ENCODE assay signal across 8 mouse cellular contexts in genomic region chr11:78322860-78323259, GRCm38 (mm10). TPM values are rescaled to one million over a fixed set of nuclear protein-coding genes. Genes with fewer than 3 reads are reported as not detected.
DNase-seq lines count a peak whose midpoint lies in the region; ATAC-seq and TF ChIP-seq lines count a peak whose summit lies in the region.

TSS of gene Aldoc (plus strand) at chr11:78322968.

- WGBS in forebrain, embryonic 15.5 days = 4% methylated on average over 15 of the region's 15 CpGs
- WGBS in lung, postnatal 0 days = 11% methylated on average over 15 of the region's 15 CpGs

- H3K79me2 ChIP-seq in MEL (ENCODE audit: control insufficient read depth, insufficient read depth, low read length, poor library complexity) = no peaks in the 10 kb centered on the region

- H3K4me3 ChIP-seq in MEL (ENCODE audit: control insufficient read depth in 1 of 2, insufficient read depth in 1 of 2, low read depth in 2 of 2, low read length in 2 of 2) = peak within 1 kb of the TSS in 1 of 2 experiments; percentile 29; a peak in 2 of 4 replicates
- peak within 1 kb of the TSS; percentile 25 for H3K4me3 ChIP-seq in forebrain, embryonic 15.5 days
- H3K4me3 ChIP-seq in lung, postnatal 0 days (ENCODE audit: low read depth, low read length) = peak within 1 kb of the TSS; percentile 18; the same call in 1 of the 2 replicates

- peak within 1 kb of the TSS; percentile 42 for H3K4me2 ChIP-seq in forebrain, embryonic 15.5 days (replicated peaks)
- H3K4me2 ChIP-seq in lung, postnatal 0 days (replicated peaks; ENCODE audit: low read depth, low read length) = peak within 1 kb of the TSS; percentile 48

- no peak within 1 kb of the TSS for H3K27ac ChIP-seq in MEL (ENCODE audit: control insufficient read depth, low read depth, low read length)
- H3K27ac ChIP-seq in forebrain, embryonic 15.5 days (replicated peaks) = peak within 1 kb of the TSS; percentile 82
- peak within 1 kb of the TSS; percentile 61 for H3K27ac ChIP-seq in lung, postnatal 0 days (ENCODE audit: low read length)

- 0 out of 4 replicates have a peak, but pooled peaks of 1 of the 2 experiments have one; percentile 14 for TF ChIP-seq EP300 in MEL (IDR thresholded peaks at IDR 0.05; ENCODE audit: low read depth in 1 of 2, low read length in 2 of 2)
- no peak for TF ChIP-seq EP300 in lung, postnatal 0 days (IDR thresholded peaks at IDR 0.05)

- no peak for TF ChIP-seq RAD21 in MEL (IDR thresholded peaks at IDR 0.05; ENCODE audit: low read depth, low read length)

- H3K9ac ChIP-seq in MEL (ENCODE audit: control insufficient read depth, low read depth, low read length, poor library complexity, severe bottlenecking) = no peak within 1 kb of the TSS
- H3K9ac ChIP-seq in forebrain, embryonic 15.5 days (replicated peaks) = peak within 1 kb of the TSS; percentile 23; the same call in 1 of the 2 replicates
- H3K9ac ChIP-seq in lung, postnatal 0 days (replicated peaks; ENCODE audit: low read depth) = 0 out of 2 replicates have a peak within 1 kb of the TSS, but pooled peaks have one; percentile 5

- no peak for TF ChIP-seq CTCF in MEL (IDR thresholded peaks at IDR 0.05 in 2 of 3, conservative IDR thresholded peaks at IDR 0.05 in 1 of 3; ENCODE audit: control insufficient read depth in 1 of 3, insufficient read depth in 1 of 3, low read depth in 2 of 3, low read length in 3 of 3, poor library complexity in 1 of 3, severe bottlenecking in 1 of 3)
- no peak for TF ChIP-seq CTCF in lung, postnatal 0 days (IDR thresholded peaks at IDR 0.05)

- ATAC-seq in forebrain, embryonic 15.5 days (replicated peaks) = peak; percentile 86
- peak; percentile 92 to 98 for ATAC-seq in hematopoietic stem cell, adult 5-6 weeks (replicated peaks in 1 of 2; ENCODE audit: insufficient read depth in 1 of 2, low FRiP score in 2 of 2, low TSS enrichment in 1 of 2, low read depth in 1 of 2, poor library complexity in 2 of 2, severe bottlenecking in 2 of 2)
- peak; percentile 99 for ATAC-seq in lung, postnatal 0 days

- peaks cover 5 to 19% of the 10 kb centered on the region in 2 experiments for H3K36me3 ChIP-seq in MEL (ENCODE audit: control insufficient read depth in 1 of 2, insufficient read depth in 2 of 2, low read length in 2 of 2)
- peaks cover 10% of the 10 kb centered on the region; the same call in 1 of the 2 replicates for H3K36me3 ChIP-seq in forebrain, embryonic 15.5 days
- no peaks in the 10 kb centered on the region for H3K36me3 ChIP-seq in lung, postnatal 0 days (ENCODE audit: insufficient read depth, low read length)

- DNase-seq in MEL (ENCODE audit: low read depth, low spot score) = peak; percentile 98
- DNase-seq in cerebellum, adult 11-12 months = peak; percentile 96
- DNase-seq in layer of hippocampus, postnatal 10 days (ENCODE audit: low spot score in 2 of 2) = peak; percentile 66 to 77
- peak; percentile 96 for DNase-seq in lung, postnatal 0 days (ENCODE audit: low spot score)
- DNase-seq in retina, adult 2 months (ENCODE audit: low read depth, low spot score) = peak; percentile 88
- peak; percentile 69 for DNase-seq in thymus, postnatal 25 days

- no peaks in the 10 kb centered on the region for H3K27me3 ChIP-seq in MEL (ENCODE audit: control insufficient read depth in 1 of 2, insufficient read depth in 2 of 2, low read length in 2 of 2)
- H3K27me3 ChIP-seq in forebrain, embryonic 15.5 days = no peaks in the 10 kb centered on the region
- no peaks in the 10 kb centered on the region for H3K27me3 ChIP-seq in lung, postnatal 0 days (replicated peaks; ENCODE audit: insufficient read depth, low read length)

- H3K9me3 ChIP-seq in MEL (replicated peaks; ENCODE audit: insufficient read depth, low read length) = no peaks in the 10 kb centered on the region
- no peaks in the 10 kb centered on the region for H3K9me3 ChIP-seq in forebrain, embryonic 15.5 days
- no peaks in the 10 kb centered on the region for H3K9me3 ChIP-seq in lung, postnatal 0 days (ENCODE audit: low read length)

- H3K4me1 ChIP-seq in MEL (ENCODE audit: control insufficient read depth in 1 of 2, insufficient read depth in 2 of 2, low read length in 2 of 2) = peaks cover 2 to 3% of the 10 kb centered on the region in 2 experiments; a peak in 2 of 4 replicates
- peaks cover 28% of the 10 kb centered on the region for H3K4me1 ChIP-seq in forebrain, embryonic 15.5 days
- no peaks in the 10 kb centered on the region for H3K4me1 ChIP-seq in lung, postnatal 0 days (ENCODE audit: insufficient read depth, low read depth, low read length)

- 0 out of 4 replicates have a peak, but pooled peaks of 1 of the 2 experiments have one; percentile 46 for TF ChIP-seq POLR2A in MEL (IDR thresholded peaks at IDR 0.05; ENCODE audit: control insufficient read depth in 1 of 2, insufficient read depth in 1 of 2, low read depth in 1 of 2, low read length in 2 of 2, poor library complexity in 1 of 2)

TF ChIP-seq in MEL, 35 proteins besides CTCF, POLR2A, EP300 and RAD21:
- 0 out of 2 replicates have a peak, but pooled peaks have one; percentile 38 for TF ChIP-seq MYC (IDR thresholded peaks at IDR 0.05; ENCODE audit: low read depth, low read length)
- no peak for TF ChIP-seq BHLHE40 (IDR thresholded peaks at IDR 0.05; ENCODE audit: borderline replicate concordance, low read depth, low read length)
- TF ChIP-seq KAT2A (conservative IDR thresholded peaks at IDR 0.05; ENCODE audit: low read depth, low read length) = no peak
- TF ChIP-seq ZKSCAN1 (IDR thresholded peaks at IDR 0.05; ENCODE audit: low read depth, low read length) = no peak
- TF ChIP-seq MAX (IDR thresholded peaks at IDR 0.05; ENCODE audit: low read length) = peak; percentile 46; the same call in 1 of the 2 replicates
- no peak for TF ChIP-seq ZC3H11A (IDR thresholded peaks at IDR 0.05; ENCODE audit: low read depth, low read length)
- no peak for TF ChIP-seq USF2 (IDR thresholded peaks at IDR 0.05; ENCODE audit: borderline replicate concordance in 1 of 2, insufficient read depth in 1 of 2, low read depth in 1 of 2, low read length in 2 of 2)
- no peak; the same call in 1 of the 2 replicates for TF ChIP-seq MAZ (IDR thresholded peaks at IDR 0.05; ENCODE audit: low read depth, low read length)
- TF ChIP-seq HCFC1 (IDR thresholded peaks at IDR 0.05; ENCODE audit: low read depth, low read length) = peak; percentile 41; the same call in 1 of the 2 replicates
- TF ChIP-seq ZMIZ1 (IDR thresholded peaks at IDR 0.05; ENCODE audit: low read depth, low read length) = 0 out of 2 replicates have a peak, but pooled peaks have one; percentile 33
- peak; percentile 25; the same call in 1 of the 2 replicates for TF ChIP-seq RCOR1 (IDR thresholded peaks at IDR 0.05; ENCODE audit: low read depth, low read length)
- TF ChIP-seq CHD2 (IDR thresholded peaks at IDR 0.05; ENCODE audit: low read length) = no peak
- no peak for TF ChIP-seq E2F4 (IDR thresholded peaks at IDR 0.05; ENCODE audit: borderline replicate concordance, low read depth, low read length)
- no peak for TF ChIP-seq NRF1 (IDR thresholded peaks at IDR 0.05; ENCODE audit: insufficient read depth, low read depth, low read length, poor library complexity, severe bottlenecking)
- TF ChIP-seq ETS1 (IDR thresholded peaks at IDR 0.05; ENCODE audit: low read depth, low read length) = no peak
- TF ChIP-seq ZNF384 (IDR thresholded peaks at IDR 0.05; ENCODE audit: low read depth, low read length) = no peak
- TF ChIP-seq POLR2AphosphoS5 (IDR thresholded peaks at IDR 0.05; ENCODE audit: borderline replicate concordance, low read depth, low read length) = no peak
- TF ChIP-seq GABPA (IDR thresholded peaks at IDR 0.05; ENCODE audit: low read depth, low read length) = no peak
- no peak for TF ChIP-seq SMC3 (IDR thresholded peaks at IDR 0.05; ENCODE audit: low read depth, low read length)
- TF ChIP-seq TAL1 (IDR thresholded peaks at IDR 0.05; ENCODE audit: low read length) = no peak
- peak; percentile 44; the same call in 1 of the 2 replicates for TF ChIP-seq SIN3A (IDR thresholded peaks at IDR 0.05; ENCODE audit: low read length)
- TF ChIP-seq POLR2AphosphoS2 (IDR thresholded peaks at IDR 0.05; ENCODE audit: low read length) = peak; percentile 83
- no peak for TF ChIP-seq UBTF (IDR thresholded peaks at IDR 0.05; ENCODE audit: borderline replicate concordance, insufficient read depth, low read depth, low read length)
- 0 out of 2 replicates have a peak, but pooled peaks have one; percentile 37 for TF ChIP-seq NELFE (IDR thresholded peaks at IDR 0.05; ENCODE audit: low read depth, low read length)
- TF ChIP-seq CHD1 (IDR thresholded peaks at IDR 0.05; ENCODE audit: low read depth, low read length) = no peak
- TF ChIP-seq ELF1 (IDR thresholded peaks at IDR 0.05; ENCODE audit: low read depth, low read length) = 0 out of 2 replicates have a peak, but pooled peaks have one; percentile 41
- TF ChIP-seq TCF12 (IDR thresholded peaks at IDR 0.05; ENCODE audit: low read depth, low read length) = 0 out of 2 replicates have a peak, but pooled peaks have one; percentile 20
- no peak for TF ChIP-seq USF1 (IDR thresholded peaks at IDR 0.05; ENCODE audit: low read depth, low read length)
- no peak for TF ChIP-seq MYB (IDR thresholded peaks at IDR 0.05; ENCODE audit: low read depth, low read length)
- TF ChIP-seq MXI1 (IDR thresholded peaks at IDR 0.05; ENCODE audit: low read depth, low read length) = peak; percentile 43; the same call in 1 of the 2 replicates
- TF ChIP-seq MAFK (IDR thresholded peaks at IDR 0.05; ENCODE audit: borderline replicate concordance, low read depth, low read length) = no peak
- TF ChIP-seq GATA1 (IDR thresholded peaks at IDR 0.05; ENCODE audit: low read depth, low read length) = no peak
- TF ChIP-seq JUND (IDR thresholded peaks at IDR 0.05; ENCODE audit: low read depth, low read length) = no peak
- TF ChIP-seq MEF2A (IDR thresholded peaks at IDR 0.05; ENCODE audit: extremely low read depth, insufficient replicate concordance, low read depth, low read length, poor library complexity, severe bottlenecking) = no peak
- TF ChIP-seq TBP (IDR thresholded peaks at IDR 0.05; ENCODE audit: low read depth, low read length) = peak; percentile 44; the same call in 1 of the 2 replicates

RNA-seq across cellular contexts. Expression of gene Aldoc, which starts in this region (rescaled TPM):
- total RNA-seq in MEL (2012; rRNA removed) = 3.0 and 4.0 TPM in 2 replicates
- 1 to 10 TPM in 1 of 2 experiments, not detected in 1; 8.1 TPM for polyA plus RNA-seq in MEL (2012; ENCODE audit: insufficient read depth in 1 of 2, insufficient read length in 2 of 2, low read depth in 1 of 2, low replicate concordance in 2 of 2, missing spikeins in 1 of 2)
- 167 and 176 TPM in 2 replicates for polyA plus RNA-seq in forebrain, embryonic 15.5 days (2015; fragmentation: Nextera tagmentation; extraction: Ambion mirVana)
- total RNA-seq in hematopoietic stem cell, adult 5-6 weeks (2017) = 6.6 and 8.7 TPM in 2 replicates
- 100 to 1,000 TPM; 396 to 461 TPM for total RNA-seq in layer of hippocampus, postnatal 10 days (2021)
- polyA plus RNA-seq in lung, postnatal 0 days (2015; fragmentation: Nextera tagmentation; extraction: Ambion mirVana) = 12.2 and 12.7 TPM in 2 replicates

Comparison
In these comparisons a context has a peak if more than half of its experiments do, and no peak if none do; other contexts are left out.
1. RNA of gene Aldoc (total RNA-seq): 396 to 461 TPM in layer of hippocampus, postnatal 10 days; 6.6 to 8.7 TPM in hematopoietic stem cell, adult 5-6 weeks and 3.0 to 4.0 TPM in MEL; every median in the first group is over 10 times any median in the second.
2. RNA of gene Aldoc (polyA plus RNA-seq): 167 to 176 TPM in forebrain, embryonic 15.5 days; 12.2 to 12.7 TPM in lung, postnatal 0 days and 8.1 TPM in MEL; every median in the first group is over 10 times any median in the second.
3. Peak in every context shown above with its lines, with median percentiles within 50 percentile points of each other: DNase-seq and ATAC-seq.